Mouse (Mus musculus): ENCODE measurements around the gene Cdcp1.

GRCm38 (mm10) chr9:123159330-123159729 lies 56.5 kb downstream of the Cdcp1 start:
- peak; percentile 56 for TF ChIP-seq CTCF (conservative IDR thresholded peaks at IDR 0.05; ENCODE audit: insufficient read depth, insufficient read length, low read depth, low read length)
- TF ChIP-seq POLR2A (IDR thresholded peaks at IDR 0.05; ENCODE audit: low read depth, low read length): no peak

All from kidney, adult 2 months (tissue).